Mouse (Mus musculus): ENCODE measurements around the gene Tceanc2.

The Tceanc2 gene

GRCm38 (mm10) chr4:107091696-107092095 is 87.2 kb downstream of the Tceanc2 start:
- no peak for DNase-seq (ENCODE audit: low read depth, low spot score)

- no peak for DNase-seq (ENCODE audit: low read depth, low spot score)
These were observed 94.1 kb downstream of the Tceanc2 start for GRCm38 (mm10) chr4:107084858-107085257.

- DNase-seq (ENCODE audit: low read depth, low spot score): no peak
These were observed 94.6 kb downstream of the Tceanc2 start for GRCm38 (mm10) chr4:107084343-107084742.
